Mouse (Mus musculus) neural tube, embryonic 13.5 days (tissue): ENCODE data around the gene G430095P16Rik. TPM values are rescaled to one million over a fixed set of nuclear protein-coding genes. Genes with fewer than 3 reads are reported as not detected.

Source experiments
- ATAC-seq: fragments of 200-750 bp; cut with Nextera tagmentation; 2 replicates; pipeline ENCODE4 v1.8.0; 2017; ENCODE audit warnings: low read depth, mild to moderate bottlenecking, moderate TSS enrichment, moderate library complexity
- H3K27ac ChIP-seq: fragments of 300-500 bp; sonication (generic); replicated peaks from 2 replicates; pipeline ENCODE4 v1.5.1; 2015; ENCODE audit warnings: moderate library complexity, mild to moderate bottlenecking, inconsistent platforms
- H3K27me3 ChIP-seq: fragments of 300-500 bp; sonication (generic); 2 replicates; pipeline ENCODE4 v1.6.1; 2015; ENCODE audit warnings: mild to moderate bottlenecking, inconsistent platforms
- H3K36me3 ChIP-seq: fragments of 300-500 bp; sonication (generic); 2 replicates; pipeline ENCODE4 v1.6.1; 2015; ENCODE audit warnings: mild to moderate bottlenecking, inconsistent platforms
- H3K4me1 ChIP-seq: fragments of 300-500 bp; sonication (generic); replicated peaks from 2 replicates; pipeline ENCODE4 v1.6.1; 2015; ENCODE audit warnings: inconsistent platforms
- H3K4me2 ChIP-seq: fragments of 300-500 bp; sonication (generic); 2 replicates; pipeline ENCODE4 v1.6.1; 2015; ENCODE audit warnings: inconsistent platforms, mild to moderate bottlenecking, moderate library complexity
- H3K4me3 ChIP-seq: fragments of 300-500 bp; sonication (generic); 2 replicates; pipeline ENCODE4 v1.5.1; 2015; ENCODE audit warnings: mild to moderate bottlenecking, inconsistent platforms
- H3K9ac ChIP-seq: fragments of 300-500 bp; sonication (generic); 2 replicates; pipeline ENCODE4 v1.6.1; 2015; ENCODE audit warnings: moderate library complexity, mild to moderate bottlenecking, inconsistent platforms
- H3K9me3 ChIP-seq: fragments of 300-500 bp; sonication (generic); 2 replicates; pipeline ENCODE4 v1.6.1; 2016; ENCODE audit warnings: inconsistent platforms
- WGBS: fragments of 180-500 bp; shearing (Covaris S2); methylation state at CpG from one replicate; pipeline ENCODE4 v1.1.7; 2015; 5-methylcytosine and 5-hydroxymethylcytosine counted together
- polyA plus RNA-seq: library from polyadenylated mRNA; unstranded; fragments of >200 nt; fragmentation: Nextera tagmentation; extraction: Ambion mirVana; gene quantifications from 2 replicates; pipeline ENCODE4 v1.2.1, GENCODE M21; 2015

The G430095P16Rik gene
- polyA plus RNA-seq, 1 experiment from 2014 or later, result 2.2 TPM

DNA sequence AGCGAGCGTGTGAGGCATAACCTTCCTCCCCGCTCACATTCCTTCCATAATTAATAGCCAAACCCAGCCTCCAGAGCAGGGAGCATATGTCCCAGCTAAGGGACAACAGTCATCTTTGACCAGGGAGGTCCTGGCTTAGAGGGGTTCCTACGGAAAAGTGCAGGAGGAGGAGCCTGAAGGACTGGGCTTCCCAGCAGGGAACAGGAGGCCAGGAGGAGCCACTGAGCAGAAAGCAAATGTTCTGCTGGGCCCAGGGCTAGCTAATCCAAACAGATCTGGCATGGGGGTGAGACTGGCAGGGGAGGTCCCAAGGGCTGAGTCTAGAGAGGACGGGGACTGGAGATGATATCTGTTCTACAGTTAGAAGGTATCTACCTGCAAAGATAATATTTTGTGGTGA lies 34.7 kb downstream of the G430095P16Rik start:
- Histone ChIP-seq H3K27ac (no peak overlapping the region), H3K9me3 (no peaks in the 10 kb centered on the region), H3K9ac (0 out of 2 replicates have a peak overlapping the region, but pooled peaks have one; percentile 17), H3K4me3 (no peak overlapping the region), H3K4me2 (no peak overlapping the region), H3K4me1 (peaks cover 49% of the 10 kb centered on the region), H3K36me3 (peaks cover 4% of the 10 kb centered on the region), H3K27me3 (peaks cover 88% of the 10 kb centered on the region)
- 31% methylated on average over 5 of the region's 5 CpGs for whole genome bisulfite sequencing
- ATAC-seq, result no peak

DNA sequence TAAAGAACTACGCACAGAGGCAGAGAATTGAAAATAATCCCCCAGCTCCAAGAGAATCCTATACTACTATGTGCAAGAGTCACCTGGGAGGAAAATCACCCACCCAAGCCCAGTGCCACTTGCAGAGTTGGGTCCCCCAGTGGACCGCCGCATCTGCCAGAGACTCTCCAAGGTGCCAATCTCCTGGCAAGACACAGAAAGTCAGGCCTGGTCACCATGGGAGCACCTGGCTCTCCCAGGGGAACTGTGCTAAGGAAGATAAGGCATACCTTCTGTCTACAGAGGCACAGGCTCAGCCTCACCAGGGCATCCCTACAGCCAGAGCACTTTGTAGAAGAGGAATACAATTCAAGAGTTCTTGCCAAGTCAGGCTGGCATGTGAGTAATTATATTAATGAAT lies 35.5 kb downstream of the G430095P16Rik start:
- Histone ChIP-seq H3K4me1 (peaks cover 43% of the 10 kb centered on the region), H3K4me2 (no peak overlapping the region), H3K9me3 (no peaks in the 10 kb centered on the region), H3K36me3 (peaks cover 4% of the 10 kb centered on the region), H3K27me3 (peaks cover 88% of the 10 kb centered on the region), H3K4me3 (no peak overlapping the region), H3K27ac (no peak overlapping the region), H3K9ac (no peak overlapping the region)
- 99% methylated on average over 3 of the region's 3 CpGs for WGBS
- ATAC-seq, result no peak

DNA sequence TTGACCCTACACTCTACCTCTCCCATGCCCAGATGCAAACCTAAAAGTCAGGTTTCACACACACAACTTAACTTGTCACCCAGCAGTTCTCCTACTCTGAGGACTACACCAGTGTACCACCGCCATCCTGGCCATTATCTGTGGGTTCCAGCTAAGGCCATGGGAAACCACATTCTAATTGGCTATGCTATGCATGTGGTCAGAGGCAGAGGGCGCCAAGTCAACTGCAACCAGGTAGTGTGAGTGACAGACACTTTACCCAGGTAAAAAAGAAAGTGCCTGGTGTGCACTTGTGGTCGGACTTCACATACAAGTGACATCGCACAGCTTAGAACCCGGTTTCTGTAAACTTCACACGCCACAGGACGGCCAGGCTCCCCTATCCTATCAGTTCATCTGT lies 36.3 kb downstream of the G430095P16Rik start:
- Histone ChIP-seq H3K27me3 (peaks cover 88% of the 10 kb centered on the region), H3K4me3 (no peak overlapping the region), H3K4me1 (peaks cover 37% of the 10 kb centered on the region), H3K36me3 (peaks cover 4% of the 10 kb centered on the region), H3K9me3 (no peaks in the 10 kb centered on the region), H3K4me2 (no peak overlapping the region), H3K27ac (no peak overlapping the region), H3K9ac (no peak overlapping the region)
- no peak for ATAC-seq
- WGBS, result 66% methylated on average over 7 of the region's 7 CpGs

DNA sequence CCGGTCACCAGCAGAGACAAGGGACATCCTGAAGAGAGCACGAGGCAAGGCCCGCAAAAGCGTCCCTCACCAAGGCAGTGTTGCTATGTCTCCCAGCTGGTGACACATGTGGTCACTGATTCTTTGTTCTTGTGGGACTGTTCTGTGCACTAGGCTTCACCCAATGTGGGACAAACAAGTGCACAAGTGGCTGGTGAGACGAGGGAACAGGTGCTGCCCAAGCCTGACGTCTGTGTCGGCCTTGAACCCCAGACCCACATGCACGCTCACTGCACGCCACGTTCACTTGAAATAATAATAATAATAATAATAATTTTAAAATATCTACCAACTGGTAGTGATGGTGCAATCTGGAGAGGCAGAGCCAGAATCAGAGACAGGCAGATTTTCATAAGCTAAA lies 36.9 kb downstream of the G430095P16Rik start:
- 88% methylated on average over 10 of the region's 10 CpGs for WGBS
- peaks cover 40% of the 10 kb centered on the region for H3K4me1 ChIP-seq
- H3K9me3 ChIP-seq, result no peaks in the 10 kb centered on the region
- no peak overlapping the region for H3K4me2 ChIP-seq
- no peak overlapping the region for H3K27ac ChIP-seq
- no peak for ATAC-seq
- no peak overlapping the region for H3K4me3 ChIP-seq
- H3K9ac ChIP-seq, result no peak overlapping the region
- H3K36me3 ChIP-seq, result peaks cover 4% of the 10 kb centered on the region
- peaks cover 89% of the 10 kb centered on the region for H3K27me3 ChIP-seq

- Histone ChIP-seq H3K9ac (no peak overlapping the region), H3K4me3 (no peak overlapping the region), H3K27me3 (peaks cover 94% of the 10 kb centered on the region), H3K4me1 (peaks cover 47% of the 10 kb centered on the region), H3K36me3 (peaks cover 4% of the 10 kb centered on the region), H3K9me3 (no peaks in the 10 kb centered on the region), H3K27ac (no peak overlapping the region), H3K4me2 (no peak overlapping the region)
- ATAC-seq, result no peak
- 57% methylated on average over 7 of the region's 7 CpGs for WGBS
Observed at GRCm38 (mm10) chr8:84760405-84760805, 37.6 kb downstream of the G430095P16Rik start.

- WGBS, result 46% methylated on average over 2 of the region's 2 CpGs
- peaks cover 93% of the 10 kb centered on the region for H3K27me3 ChIP-seq
- ATAC-seq, result no peak
- no peak overlapping the region for H3K27ac ChIP-seq
- no peak overlapping the region for H3K4me2 ChIP-seq
- no peak overlapping the region for H3K9ac ChIP-seq
- H3K9me3 ChIP-seq, result no peaks in the 10 kb centered on the region
- peaks cover 52% of the 10 kb centered on the region for H3K4me1 ChIP-seq
- H3K36me3 ChIP-seq, result peaks cover 4% of the 10 kb centered on the region
- no peak overlapping the region for H3K4me3 ChIP-seq
Observed at GRCm38 (mm10) chr8:84760901-84761300, 38.1 kb downstream of the G430095P16Rik start.

GRCm38 (mm10) chr8:84764100-84764499 lies 41.3 kb downstream of the G430095P16Rik start:
- WGBS, result 63% methylated on average over 4 of the region's 4 CpGs
- no peaks in the 10 kb centered on the region for H3K9me3 ChIP-seq
- H3K27ac ChIP-seq, result no peak overlapping the region
- H3K4me2 ChIP-seq, result no peak overlapping the region
- H3K36me3 ChIP-seq, result no peaks in the 10 kb centered on the region
- H3K4me1 ChIP-seq, result peaks cover 52% of the 10 kb centered on the region
- no peak overlapping the region for H3K4me3 ChIP-seq
- no peak for ATAC-seq
- H3K27me3 ChIP-seq, result peaks cover 94% of the 10 kb centered on the region
- no peak overlapping the region for H3K9ac ChIP-seq

GRCm38 (mm10) chr8:84764870-84765495 lies 42.2 kb downstream of the G430095P16Rik start:
- Histone ChIP-seq H3K27me3 (peaks cover 95% of the 10 kb centered on the region), H3K27ac (peak overlapping the region; percentile 57; the same call in 1 of the 2 replicates), H3K9me3 (no peaks in the 10 kb centered on the region), H3K9ac (peak overlapping the region; percentile 31; the same call in 1 of the 2 replicates), H3K36me3 (no peaks in the 10 kb centered on the region), H3K4me2 (peak overlapping the region; percentile 28), H3K4me1 (peaks cover 52% of the 10 kb centered on the region), H3K4me3 (no peak overlapping the region)
- WGBS, result 57% methylated on average over 17 of the region's 17 CpGs
- no peak for ATAC-seq

GRCm38 (mm10) chr8:84765629-84766028 lies 42.8 kb downstream of the G430095P16Rik start:
- peak overlapping the region; percentile 57; the same call in 1 of the 2 replicates for H3K27ac ChIP-seq
- peaks cover 97% of the 10 kb centered on the region for H3K27me3 ChIP-seq
- WGBS, result 9% methylated on average over 10 of the region's 10 CpGs
- H3K36me3 ChIP-seq, result no peaks in the 10 kb centered on the region
- peaks cover 53% of the 10 kb centered on the region for H3K4me1 ChIP-seq
- H3K9me3 ChIP-seq, result no peaks in the 10 kb centered on the region
- no peak overlapping the region for H3K4me3 ChIP-seq
- no peak for ATAC-seq
- 0 out of 2 replicates have a peak overlapping the region, but pooled peaks have one; percentile 6 for H3K9ac ChIP-seq
- peak overlapping the region; percentile 28 for H3K4me2 ChIP-seq

DNA sequence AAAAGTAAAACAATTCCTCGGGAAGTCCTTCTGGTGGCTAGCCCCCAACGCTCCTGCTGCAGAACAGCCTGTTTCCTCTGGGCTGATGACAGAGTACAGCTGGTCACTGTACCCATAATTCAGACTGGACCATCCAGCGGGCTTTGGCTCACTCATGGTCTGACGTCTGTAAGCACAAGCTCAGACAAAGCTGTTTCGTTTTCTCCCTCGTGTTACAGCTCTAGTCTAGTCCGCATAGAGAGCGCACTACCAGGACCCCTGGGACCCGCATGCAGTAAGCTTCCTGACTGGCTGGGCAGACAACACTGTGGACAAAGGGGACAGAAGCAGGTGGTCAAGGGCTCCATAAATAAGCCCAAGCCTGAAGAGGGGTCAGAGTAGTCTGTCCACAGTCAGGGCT lies 43.6 kb downstream of the G430095P16Rik start:
- peak overlapping the region; percentile 57; the same call in 1 of the 2 replicates for H3K27ac ChIP-seq
- ATAC-seq, result peak; percentile 7; the same call in 1 of the 2 replicates
- H3K4me1 ChIP-seq, result peaks cover 53% of the 10 kb centered on the region
- H3K4me3 ChIP-seq, result no peak overlapping the region
- H3K27me3 ChIP-seq, result peaks cover 98% of the 10 kb centered on the region
- no peaks in the 10 kb centered on the region for H3K36me3 ChIP-seq
- WGBS, result 44% methylated on average over 9 of the region's 9 CpGs
- H3K9ac ChIP-seq, result no peak overlapping the region
- no peaks in the 10 kb centered on the region for H3K9me3 ChIP-seq
- H3K4me2 ChIP-seq, result peak overlapping the region; percentile 28; the same call in 1 of the 2 replicates

DNA sequence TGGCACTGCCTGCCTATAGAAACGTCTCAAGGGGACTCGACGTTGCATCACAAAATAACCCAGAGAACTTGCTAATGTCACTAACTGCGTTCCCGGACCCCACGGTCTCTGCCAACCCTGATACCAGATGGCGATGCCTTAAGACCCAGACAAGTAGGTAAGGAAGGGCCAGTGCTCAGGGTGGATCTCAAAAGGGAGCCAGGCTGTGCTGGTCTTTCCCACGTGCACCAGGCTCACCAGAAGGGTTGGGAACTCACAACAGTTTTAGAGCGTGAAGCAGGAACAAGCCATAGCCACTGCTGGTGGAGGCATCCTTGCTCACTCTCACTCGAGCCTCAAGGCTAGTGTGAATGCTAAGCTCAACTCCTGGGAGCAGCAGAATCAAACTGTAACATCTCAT lies 44.4 kb downstream of the G430095P16Rik start:
- ATAC-seq, result no peak
- no peak overlapping the region for H3K4me2 ChIP-seq
- H3K27me3 ChIP-seq, result peaks cover 98% of the 10 kb centered on the region
- peaks cover 59% of the 10 kb centered on the region for H3K4me1 ChIP-seq
- no peak overlapping the region for H3K4me3 ChIP-seq
- no peak overlapping the region for H3K27ac ChIP-seq
- 83% methylated on average over 10 of the region's 10 CpGs for WGBS
- no peaks in the 10 kb centered on the region for H3K36me3 ChIP-seq
- H3K9me3 ChIP-seq, result no peaks in the 10 kb centered on the region
- no peak overlapping the region; the same call in 1 of the 2 replicates for H3K9ac ChIP-seq

DNA sequence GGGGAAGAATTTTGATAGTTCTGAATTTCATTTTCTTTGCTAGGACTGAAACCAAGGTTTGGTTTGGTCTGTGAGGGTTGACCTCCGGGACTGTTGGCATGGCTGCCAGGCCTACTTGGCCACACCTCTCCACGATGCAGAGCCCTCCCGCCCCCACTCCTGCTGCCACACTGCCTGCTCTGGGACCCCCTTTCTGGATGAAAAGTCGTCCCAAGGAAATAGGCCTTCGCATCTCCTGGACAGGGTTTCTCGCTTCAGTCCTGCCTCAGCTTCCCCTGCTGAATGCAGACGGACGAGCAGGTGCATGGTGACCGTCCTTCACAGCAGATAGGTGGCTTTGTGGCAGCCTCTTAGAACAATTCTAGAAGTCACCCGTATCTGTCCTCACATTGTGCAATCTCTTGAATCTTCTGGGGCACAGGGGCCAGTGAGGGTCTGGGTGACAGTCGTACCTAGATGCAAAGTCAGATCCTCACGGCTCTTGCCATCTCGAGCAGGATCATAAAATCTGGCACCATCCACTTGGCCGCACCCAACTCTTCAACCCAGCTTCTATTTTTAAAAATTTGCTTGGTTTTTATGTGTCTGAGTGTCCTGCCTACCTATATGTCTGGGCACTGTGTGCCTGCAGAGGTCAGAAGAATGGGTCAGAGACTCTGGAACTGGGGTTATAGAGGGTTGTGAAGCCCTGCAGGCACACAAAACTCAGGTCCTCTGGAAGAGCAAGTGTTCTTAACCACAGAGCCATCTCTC lies 45.7 kb downstream of the G430095P16Rik start:
- no peaks in the 10 kb centered on the region for H3K36me3 ChIP-seq
- no peak overlapping the region for H3K4me3 ChIP-seq
- 0 out of 2 replicates have a peak overlapping the region, but pooled peaks have one; percentile 55 for H3K4me2 ChIP-seq
- H3K4me1 ChIP-seq, result peaks cover 72% of the 10 kb centered on the region
- H3K27ac ChIP-seq, result no peak overlapping the region
- peaks cover 96% of the 10 kb centered on the region for H3K27me3 ChIP-seq
- no peak for ATAC-seq
- no peak overlapping the region for H3K9ac ChIP-seq
- no peaks in the 10 kb centered on the region for H3K9me3 ChIP-seq
- 85% methylated on average over 14 of the region's 14 CpGs for WGBS
